Mouse (Mus musculus) brain, embryonic 14.5 days (tissue): ENCODE measurements around the gene Ifi204.
"Not testable (repeated sequence)": the region's sequence is repeated elsewhere in the genome, so short reads cannot be mapped to it uniquely, and the experiment has no call there.

Experiments used
- CTCF ChIP-seq: fragments of 200-500 bp; IDR thresholded peaks from 2 replicates; pipeline ENCODE4 v1.5.1; 2012; ENCODE audit warnings: inconsistent platforms, mild to moderate bottlenecking, moderate library complexity, borderline replicate concordance; ENCODE audit not compliant: insufficient read depth, insufficient read length; ENCODE audit errors: extremely low read depth
- POLR2A ChIP-seq: fragments of 200-500 bp; IDR thresholded peaks from 2 replicates; pipeline ENCODE4 v1.6.1; 2012; ENCODE audit warnings: mild to moderate bottlenecking, inconsistent platforms, borderline replicate concordance; ENCODE audit not compliant: poor library complexity, insufficient read depth, insufficient read length, severe bottlenecking; ENCODE audit errors: extremely low read depth

DNA sequence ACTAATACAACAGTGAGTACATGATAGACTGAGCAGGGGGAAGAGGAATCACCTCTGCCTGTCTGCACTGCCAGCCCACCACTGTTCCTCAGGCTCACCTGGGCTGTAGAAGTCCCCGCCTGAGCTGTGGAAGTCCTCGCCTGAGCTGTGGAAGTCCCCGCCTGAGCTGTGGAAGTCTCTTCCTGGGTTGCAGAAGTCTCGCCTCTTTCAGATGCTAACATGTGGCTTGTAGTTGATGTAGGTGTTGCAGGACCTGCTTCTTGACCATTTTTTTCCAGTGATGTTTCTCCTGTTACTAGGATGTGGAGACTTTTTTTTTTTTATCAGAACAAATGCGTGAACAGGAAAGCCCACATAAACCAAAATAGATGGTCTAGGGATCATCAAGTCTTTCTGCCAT lies 6.7 kb downstream of the Ifi204 start:
- not testable (repeated sequence) for TF ChIP-seq POLR2A, CTCF
